Mouse (Mus musculus) adrenal gland, postnatal 14 days (tissue): ENCODE results near the gene Camta2. TPM values are rescaled to one million over a fixed set of nuclear protein-coding genes. Genes with fewer than 3 reads are reported as not detected.

Source experiments
- DNase-seq: peaks from one replicate; pipeline ENCODE4 v3.0.0; 2021; ENCODE audit warnings: mixed read lengths
- total RNA-seq: library from RNA; stranded (reverse); gene quantifications from 2 replicates; pipeline ENCODE4 v1.2.3, GENCODE M21; 2021

The Camta2 gene
- total RNA-seq, 1 experiment from 2014 or later: 41.8 TPM

DNA sequence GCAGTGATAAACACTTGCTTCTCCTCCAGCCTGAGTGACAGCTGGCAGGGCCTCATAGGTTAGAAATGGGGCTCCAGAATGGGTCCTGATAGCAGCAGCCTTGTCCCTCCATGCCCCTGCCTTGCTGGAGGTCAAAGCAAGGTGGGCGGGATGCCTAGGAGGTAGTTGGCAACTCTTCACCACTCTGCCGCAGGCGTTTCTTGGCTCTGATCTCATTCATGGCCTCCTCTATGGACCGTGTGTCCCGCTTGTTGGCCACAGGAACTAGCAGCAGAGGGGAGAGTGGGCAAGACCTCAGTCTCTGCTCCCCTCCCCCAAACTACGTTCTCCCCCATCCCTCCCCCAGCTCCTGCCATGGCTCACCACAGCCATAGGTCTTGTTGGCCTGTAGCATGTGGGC, 23.9 kb downstream of the Camta2 start:
- no peak for DNase-seq

- DNase-seq: no peak
Measured at GRCm38 (mm10) chr11:70663101-70663500, 24.8 kb downstream of the Camta2 start.

GRCm38 (mm10) chr11:70660571-70660970, 27.3 kb downstream of the Camta2 start:
- DNase-seq: no peak

- no peak for DNase-seq
Measured at GRCm38 (mm10) chr11:70658942-70659341, 29.0 kb downstream of the Camta2 start.

DNA sequence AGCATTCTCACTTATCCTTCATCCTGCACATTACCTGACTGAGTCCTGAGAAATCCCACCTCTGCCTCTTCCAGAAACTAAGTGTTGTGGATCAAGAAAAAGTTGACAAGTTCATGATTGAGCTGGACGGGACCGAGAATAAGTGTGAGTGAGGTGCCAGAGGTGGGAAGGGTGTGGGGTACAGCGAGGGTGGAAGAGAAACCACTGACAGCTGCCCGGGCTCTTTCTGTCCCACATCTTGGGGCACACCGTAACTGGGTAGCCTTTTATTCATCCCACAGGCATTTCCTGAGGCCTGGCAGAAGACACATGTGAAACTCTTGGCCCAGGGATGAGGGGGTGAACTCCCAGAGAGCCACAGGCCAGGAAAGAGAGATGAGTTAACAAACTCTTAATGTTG, 29.4 kb downstream of the Camta2 start:
- DNase-seq: no peak

- DNase-seq: no peak
Measured at GRCm38 (mm10) chr11:70657991-70658390, 29.9 kb downstream of the Camta2 start.

GRCm38 (mm10) chr11:70657573-70657972, 30.3 kb downstream of the Camta2 start:
- DNase-seq: no peak

- peak; percentile 50 for DNase-seq
Measured at GRCm38 (mm10) chr11:70656964-70657363, 30.9 kb downstream of the Camta2 start, which contains the start of gene Eno3. Eno3 (plus strand) TSS chr11:70657202.

- DNase-seq: peak; percentile 56
Measured at GRCm38 (mm10) chr11:70656456-70656927, 31.4 kb downstream of the Camta2 start.

DNA sequence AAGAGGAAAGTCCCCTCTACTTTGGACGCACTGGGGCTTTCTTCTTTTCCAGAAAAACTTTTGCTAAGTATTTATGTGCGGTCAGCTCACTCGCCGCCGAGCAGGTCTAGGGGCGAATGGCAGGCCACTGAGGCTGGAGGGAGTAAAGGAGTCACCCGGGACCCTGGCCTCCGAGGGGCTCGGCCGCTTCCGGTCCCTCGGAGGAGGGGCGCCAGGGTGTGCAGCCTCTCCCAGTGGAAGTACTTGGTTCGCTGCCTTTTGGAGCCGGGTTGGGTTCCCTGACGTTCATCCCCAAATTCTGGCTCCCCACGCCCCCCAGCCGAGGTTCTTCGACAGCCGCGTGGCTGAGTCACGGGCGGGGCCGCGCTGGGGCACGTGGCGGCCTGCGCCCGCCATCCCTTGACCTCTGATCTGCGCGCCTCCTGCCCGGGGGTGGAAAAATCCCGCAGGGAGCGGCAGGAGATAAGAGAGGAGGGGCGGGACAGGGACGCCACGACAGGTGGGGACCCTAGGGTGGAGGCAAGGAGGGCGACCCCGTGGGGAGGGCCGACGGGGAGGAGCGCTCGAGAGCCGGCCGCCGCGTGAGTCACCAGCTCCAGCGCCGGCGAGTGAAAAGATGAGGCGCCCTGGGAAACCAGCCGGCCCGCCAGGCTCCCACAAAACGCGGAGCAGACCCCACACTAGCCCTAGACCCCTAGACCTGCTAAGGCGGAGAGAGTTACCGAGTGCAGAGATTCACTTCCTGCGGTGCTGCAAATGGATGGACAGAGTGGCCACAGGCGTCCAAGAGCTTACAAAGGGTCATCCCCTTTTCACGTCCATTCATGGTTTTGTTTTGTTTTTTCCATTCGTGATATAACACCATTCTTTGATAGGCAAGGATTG, 32.1 kb downstream of the Camta2 start:
- peak; percentile 79 for DNase-seq

DNA sequence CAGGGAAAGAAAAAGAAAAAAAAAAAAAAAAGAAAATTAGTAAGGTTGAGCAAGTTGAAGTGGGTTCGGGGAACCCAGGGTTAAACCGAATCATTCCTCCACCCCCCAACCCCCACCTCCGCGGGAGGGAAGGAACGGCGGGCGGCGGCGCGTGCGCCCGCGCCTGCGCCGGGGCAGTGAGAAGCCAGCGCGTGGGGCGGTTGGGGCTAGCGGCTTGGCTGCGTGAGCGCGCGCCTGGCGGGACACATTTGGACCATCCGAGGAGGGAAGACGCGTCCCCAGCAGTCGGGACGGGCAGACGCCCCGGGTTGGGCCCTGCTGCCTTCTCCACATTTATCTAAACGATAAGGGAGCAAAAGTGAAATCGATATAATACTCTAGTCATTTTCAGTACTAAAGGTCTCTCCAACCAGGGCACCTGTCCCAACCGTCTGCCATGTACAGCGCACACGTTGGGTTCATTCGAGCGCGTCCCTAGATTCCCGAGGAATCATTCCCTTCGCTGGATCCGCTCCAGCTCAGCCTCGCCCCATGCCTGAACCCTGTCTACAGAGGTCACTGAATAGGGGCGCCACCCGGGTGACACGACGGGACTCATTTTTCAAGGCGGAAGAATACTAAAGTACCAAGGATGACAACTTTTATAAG, 32.9 kb downstream of the Camta2 start:
- peak; percentile 94 for DNase-seq

- DNase-seq: peak; percentile 90
Measured at GRCm38 (mm10) chr11:70654198-70654922, 33.5 kb downstream of the Camta2 start, which contains the start of gene Pfn1. Pfn1 (minus strand) TSS chr11:70654644.

- DNase-seq: peak; percentile 85
Measured at GRCm38 (mm10) chr11:70653345-70654197, 34.3 kb downstream of the Camta2 start.

GRCm38 (mm10) chr11:70652884-70653344, 35.0 kb downstream of the Camta2 start:
- no peak for DNase-seq

GRCm38 (mm10) chr11:70652029-70652883, 35.6 kb downstream of the Camta2 start:
- DNase-seq: peak; percentile 59

- peak; percentile 63 for DNase-seq
Measured at GRCm38 (mm10) chr11:70651391-70651790, 36.5 kb downstream of the Camta2 start.

DNA sequence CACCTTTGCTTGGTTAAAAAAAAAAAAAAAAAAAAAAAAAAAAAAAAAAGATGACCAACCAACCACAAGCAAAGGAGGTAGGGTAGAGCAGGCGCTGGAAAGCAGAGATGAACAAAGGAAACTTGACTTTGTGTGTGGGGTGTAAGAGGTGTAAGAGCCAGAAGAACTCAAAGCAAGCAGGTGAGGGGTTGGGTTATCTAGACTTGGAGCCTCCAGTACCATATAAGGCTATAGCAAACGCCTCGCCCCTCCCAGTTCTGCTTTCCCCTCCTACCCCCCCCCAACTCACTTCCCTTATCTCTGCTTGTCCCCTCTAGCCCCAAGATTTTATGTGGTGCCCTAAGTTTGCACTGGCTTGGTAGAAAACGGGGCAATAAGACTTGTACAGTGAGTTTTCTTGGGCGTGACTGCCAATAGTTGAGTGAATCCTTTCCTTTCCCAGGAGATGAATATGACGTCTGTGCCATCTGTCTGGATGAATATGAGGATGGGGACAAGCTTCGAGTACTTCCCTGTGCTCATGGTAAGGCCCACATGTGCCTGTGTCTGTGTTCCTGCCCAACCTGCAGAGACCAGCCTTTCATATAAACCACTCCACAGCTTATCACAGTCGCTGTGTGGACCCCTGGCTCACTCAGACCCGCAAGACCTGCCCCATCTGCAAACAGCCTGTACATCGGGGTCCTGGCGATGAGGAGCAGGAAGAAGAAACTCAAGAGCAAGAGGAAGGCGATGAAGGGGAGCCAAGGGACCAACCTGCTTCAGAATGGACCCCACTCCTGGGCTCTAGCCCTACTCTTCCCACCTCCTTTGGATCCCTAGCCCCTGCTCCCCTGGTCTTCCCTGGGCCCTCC, 37.4 kb downstream of the Camta2 start:
- peak; percentile 26 for DNase-seq

- no peak for DNase-seq
Measured at GRCm38 (mm10) chr11:70649185-70649734, 38.6 kb downstream of the Camta2 start.

- DNase-seq: no peak
Measured at GRCm38 (mm10) chr11:70648512-70648911, 39.4 kb downstream of the Camta2 start.
